Mouse (Mus musculus) stomach, embryonic 14.5 days (tissue): ENCODE results near the gene Msh4. TPM values are rescaled to one million over a fixed set of nuclear protein-coding genes. Genes with fewer than 3 reads are reported as not detected.
"Not testable (repeated sequence)": the region's sequence is repeated elsewhere in the genome, so short reads cannot be mapped to it uniquely, and the experiment has no call there.

ENCODE experiments used
- ATAC-seq: fragments of 200-750 bp; cut with Nextera tagmentation; 2 replicates; pipeline ENCODE4 v1.8.0; 2017; ENCODE audit warnings: low read depth, moderate TSS enrichment; ENCODE audit not compliant: insufficient number of reproducible peaks, insufficient read depth, low FRiP score
- H3K27ac ChIP-seq: fragments of 300-500 bp; sonication (generic); 2 replicates; pipeline ENCODE4 v1.5.1; 2014; ENCODE audit warnings: mild to moderate bottlenecking, low read length, moderate library complexity, mixed read lengths
- H3K27me3 ChIP-seq: fragments of 300-500 bp; sonication (generic); 2 replicates; pipeline ENCODE4 v1.6.1; 2014; ENCODE audit warnings: low read length, control low read depth, mixed read lengths; ENCODE audit not compliant: control insufficient read depth, insufficient read depth
- H3K36me3 ChIP-seq: fragments of 300-500 bp; sonication (generic); 2 replicates; pipeline ENCODE4 v1.6.1; 2014; ENCODE audit warnings: mild to moderate bottlenecking, control low read depth, low read length, moderate library complexity, mixed read lengths; ENCODE audit not compliant: control insufficient read depth, insufficient read depth
- H3K4me1 ChIP-seq: fragments of 300-500 bp; sonication (generic); 2 replicates; pipeline ENCODE4 v1.6.1; 2014; ENCODE audit warnings: low read length, control low read depth, mixed read lengths; ENCODE audit not compliant: control insufficient read depth, insufficient read depth
- H3K4me2 ChIP-seq: fragments of 300-500 bp; sonication (generic); replicated peaks from 2 replicates; pipeline ENCODE4 v1.6.1; 2014; ENCODE audit warnings: low read depth, low read length, control low read depth
- H3K4me3 ChIP-seq: fragments of 300-500 bp; sonication (generic); 2 replicates; pipeline ENCODE4 v1.5.1; 2014; ENCODE audit warnings: low read depth, low read length, control low read depth
- H3K9ac ChIP-seq: fragments of 300-500 bp; sonication (generic); replicated peaks from 2 replicates; pipeline ENCODE4 v1.6.1; 2014; ENCODE audit warnings: low read depth, mild to moderate bottlenecking, control low read depth, low read length, moderate library complexity, mixed read lengths
- H3K9me3 ChIP-seq: fragments of 300-500 bp; sonication (generic); 2 replicates; pipeline ENCODE4 v1.6.1; 2016; ENCODE audit warnings: low read depth, low read length, control low read depth; ENCODE audit not compliant: control insufficient read depth
- WGBS: fragments of 180-500 bp; shearing (Covaris S2); extraction: QIAGEN DNeasy Blood & Tissue Kit; methylation state at CpG from one replicate; pipeline ENCODE4 v1.1.7; 2014; 5-methylcytosine and 5-hydroxymethylcytosine counted together
- polyA plus RNA-seq: library from polyadenylated mRNA; unstranded; fragments of >200 nt; fragmentation: Nextera tagmentation; extraction: Ambion mirVana; gene quantifications from 2 replicates; pipeline ENCODE4 v1.2.1, GENCODE M21; 2014

Msh4 gene
- polyA plus RNA-seq, 1 experiment from 2014 or later = 0.22 TPM

DNA sequence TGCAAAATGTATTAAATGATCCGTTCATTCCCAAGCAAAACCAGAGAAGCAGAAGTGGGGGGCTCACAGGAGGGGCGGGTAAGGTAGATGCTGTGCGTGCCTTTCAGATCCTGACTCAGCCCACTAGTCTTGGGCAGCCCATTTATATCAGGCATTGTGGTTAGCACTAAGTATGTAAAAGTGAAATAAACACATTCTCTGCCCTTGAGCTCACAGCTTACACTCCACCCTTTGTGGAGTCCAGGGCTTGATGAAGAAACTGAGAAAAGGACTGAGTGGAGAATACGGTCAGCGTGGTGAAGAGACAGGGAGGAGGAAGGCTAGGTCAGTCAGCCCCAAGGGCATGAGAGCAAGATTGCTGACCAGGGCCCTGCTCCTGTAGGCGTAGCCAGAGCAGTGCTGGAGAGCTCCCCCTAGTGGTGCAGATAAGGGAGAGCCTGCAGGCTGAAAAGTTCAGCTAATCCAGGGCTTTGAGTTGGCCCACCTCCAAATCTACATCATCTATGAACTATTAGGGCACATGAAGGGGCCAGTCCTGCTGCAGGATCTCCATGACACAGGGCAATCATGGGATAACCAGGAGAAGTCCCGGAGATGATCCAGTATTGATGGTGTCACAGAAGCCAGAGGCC is 70.4 kb downstream of the Msh4 start:
- Histone ChIP-seq H3K9me3 (no peaks in the 10 kb centered on the region), H3K9ac (no peak overlapping the region), H3K4me1 (no peaks in the 10 kb centered on the region), H3K4me2 (no peak overlapping the region), H3K27me3 (no peaks in the 10 kb centered on the region), H3K27ac (no peak overlapping the region), H3K36me3 (no peaks in the 10 kb centered on the region), H3K4me3 (no peak overlapping the region)
- ATAC-seq = no peak
- WGBS = 69% methylated on average over 7 of the region's 7 CpGs

GRCm38 (mm10) chr3:153834071-153834470 is 71.9 kb downstream of the Msh4 start:
- Histone ChIP-seq H3K36me3 (no peaks in the 10 kb centered on the region), H3K4me1 (no peaks in the 10 kb centered on the region), H3K9me3 (no peaks in the 10 kb centered on the region), H3K4me3 (no peak overlapping the region), H3K9ac (no peak overlapping the region), H3K27me3 (no peaks in the 10 kb centered on the region), H3K4me2 (no peak overlapping the region), H3K27ac (no peak overlapping the region)
- WGBS = 92% methylated on average over 4 of the region's 4 CpGs
- ATAC-seq = no peak

GRCm38 (mm10) chr3:153832654-153832945 is 73.3 kb downstream of the Msh4 start:
- Histone ChIP-seq H3K9ac (no peak overlapping the region), H3K27me3 (no peaks in the 10 kb centered on the region), H3K9me3 (no peaks in the 10 kb centered on the region), H3K4me3 (no peak overlapping the region), H3K36me3 (no peaks in the 10 kb centered on the region), H3K27ac (no peak overlapping the region), H3K4me2 (no peak overlapping the region), H3K4me1 (no peaks in the 10 kb centered on the region)
- ATAC-seq = no peak
- 72% methylated on average over 6 of the region's 6 CpGs for WGBS

- ATAC-seq = peak; percentile 72; the same call in 1 of the 2 replicates
- 77% methylated on average over 4 of the region's 4 CpGs for WGBS
Observed at GRCm38 (mm10) chr3:153831873-153832653, 73.9 kb downstream of the Msh4 start.

GRCm38 (mm10) chr3:153831014-153831872 is 74.7 kb downstream of the Msh4 start:
- peak; percentile 38; the same call in 1 of the 2 replicates for ATAC-seq
- WGBS = 77% methylated on average over 11 of the region's 11 CpGs

More at GRCm38 (mm10) chr3:153831873-153832653, 73.9 kb downstream of the Msh4 start:
- Histone ChIP-seq H3K27ac (no peak overlapping the region), H3K36me3 (no peaks in the 10 kb centered on the region), H3K9me3 (no peaks in the 10 kb centered on the region), H3K4me1 (no peaks in the 10 kb centered on the region), H3K27me3 (no peaks in the 10 kb centered on the region), H3K4me2 (no peak overlapping the region), H3K9ac (no peak overlapping the region), H3K4me3 (no peak overlapping the region)

GRCm38 (mm10) chr3:153829788-153830187 is 76.2 kb downstream of the Msh4 start:
- ATAC-seq, H3K9ac ChIP-seq: not testable (repeated sequence)
- 91% methylated on average over 3 of the region's 3 CpGs for WGBS

More at GRCm38 (mm10) chr3:153831014-153831872, 74.7 kb downstream of the Msh4 start:
- Histone ChIP-seq H3K4me1 (no peaks in the 10 kb centered on the region), H3K9me3 (no peaks in the 10 kb centered on the region), H3K4me3 (no peak overlapping the region), H3K36me3 (no peaks in the 10 kb centered on the region), H3K27ac (no peak overlapping the region), H3K27me3 (no peaks in the 10 kb centered on the region), H3K9ac (no peak overlapping the region), H3K4me2 (no peak overlapping the region)

GRCm38 (mm10) chr3:153826616-153827015 is 79.3 kb downstream of the Msh4 start:
- WGBS = 39% methylated on average over 6 of the region's 6 CpGs
- Histone ChIP-seq H3K27ac (no peak overlapping the region), H3K27me3 (no peaks in the 10 kb centered on the region), H3K9me3 (no peaks in the 10 kb centered on the region), H3K4me1 (peaks cover 7% of the 10 kb centered on the region; the same call in 1 of the 2 replicates), H3K4me3 (no peak overlapping the region), H3K9ac (no peak overlapping the region), H3K36me3 (no peaks in the 10 kb centered on the region), H3K4me2 (no peak overlapping the region)
- no peak for ATAC-seq

More at GRCm38 (mm10) chr3:153829788-153830187, 76.2 kb downstream of the Msh4 start:
- H3K27me3 ChIP-seq, H3K9me3 ChIP-seq, H3K4me3 ChIP-seq, H3K4me2 ChIP-seq, H3K4me1 ChIP-seq, H3K27ac ChIP-seq, H3K36me3 ChIP-seq: not testable (repeated sequence)

GRCm38 (mm10) chr3:153825197-153825596 is 80.7 kb downstream of the Msh4 start:
- Histone ChIP-seq H3K4me2 (no peak overlapping the region), H3K9me3 (no peaks in the 10 kb centered on the region), H3K4me3 (no peak overlapping the region), H3K4me1 (peaks cover 7% of the 10 kb centered on the region; the same call in 1 of the 2 replicates), H3K27me3 (no peaks in the 10 kb centered on the region), H3K36me3 (no peaks in the 10 kb centered on the region), H3K9ac (no peak overlapping the region), H3K27ac (no peak overlapping the region)
- ATAC-seq = no peak
- 90% methylated on average over 10 of the region's 10 CpGs for WGBS
